Mouse (Mus musculus) kidney, adult 2 months (tissue): ENCODE measurements at regions not wholly inside any gene's neighbourhood (a gene's known extent, or its start where the extent isn't known, plus 50 kb on each side); places are given as distances from the start of the nearest gene placed in this dataset.

ENCODE experiments used
- CTCF ChIP-seq: fragments of 200-500 bp; conservative IDR thresholded peaks from 2 replicates; pipeline ENCODE4 v1.5.1; 2011; ENCODE audit warnings: low read depth, mild to moderate bottlenecking, control low read depth, low read length, moderate library complexity, mixed read lengths; ENCODE audit not compliant: insufficient read depth, insufficient read length
- POLR2A ChIP-seq: fragments of 200-500 bp; IDR thresholded peaks from one replicate; pipeline ENCODE4 v1.6.1; 2011; ENCODE audit warnings: low read depth, low read length, control low read depth

GRCm38 (mm10) chr14:105505261-105505660 is 246.9 kb downstream of the Ndfip2 start:
- TF ChIP-seq POLR2A (no peak), CTCF (no peak)
